Mouse (Mus musculus): ENCODE results near the gene Gucy2e.

Gene Gucy2e

GRCm38 (mm10) chr11:69178525-69178924 lies 58.3 kb downstream of the Gucy2e start:
- intact Hi-C loops (cut with DNase I), result no loop called here

GRCm38 (mm10) chr11:69174722-69175121 lies 62.1 kb downstream of the Gucy2e start:
- intact Hi-C loops (cut with DNase I), result no loop called here

GRCm38 (mm10) chr11:69172606-69173005 lies 64.2 kb downstream of the Gucy2e start:
- intact Hi-C loops (cut with DNase I), result no loop called here

- intact Hi-C loops (cut with DNase I), result no loop called here
These were observed 65.2 kb downstream of the Gucy2e start for GRCm38 (mm10) chr11:69171626-69172025.

- intact Hi-C loops (cut with DNase I), result no loop called here
These were observed 67.5 kb downstream of the Gucy2e start for GRCm38 (mm10) chr11:69169313-69169712.

Data from adrenal gland (tissue).